Mouse (Mus musculus) heart, adult 2 months (tissue): ENCODE data around the gene Pappa.

ENCODE experiments used
- CTCF ChIP-seq: fragments of 200-600 bp; IDR thresholded peaks from 2 replicates; pipeline ENCODE4 v1.8.1; 2022; ENCODE audit warnings: antibody characterized with exemption, mild to moderate bottlenecking, moderate library complexity
- EP300 ChIP-seq: fragments of 200-500 bp; IDR thresholded peaks from 2 replicates; pipeline ENCODE4 v1.6.1; 2011; ENCODE audit warnings: low read depth, low read length, control low read depth; ENCODE audit not compliant: insufficient read depth
- POLR2A ChIP-seq: fragments of 200-500 bp; IDR thresholded peaks from 2 replicates; pipeline ENCODE4 v1.6.1; 2011; ENCODE audit warnings: mild to moderate bottlenecking, low read depth, low read length, control low read depth; ENCODE audit not compliant: insufficient read depth

DNA sequence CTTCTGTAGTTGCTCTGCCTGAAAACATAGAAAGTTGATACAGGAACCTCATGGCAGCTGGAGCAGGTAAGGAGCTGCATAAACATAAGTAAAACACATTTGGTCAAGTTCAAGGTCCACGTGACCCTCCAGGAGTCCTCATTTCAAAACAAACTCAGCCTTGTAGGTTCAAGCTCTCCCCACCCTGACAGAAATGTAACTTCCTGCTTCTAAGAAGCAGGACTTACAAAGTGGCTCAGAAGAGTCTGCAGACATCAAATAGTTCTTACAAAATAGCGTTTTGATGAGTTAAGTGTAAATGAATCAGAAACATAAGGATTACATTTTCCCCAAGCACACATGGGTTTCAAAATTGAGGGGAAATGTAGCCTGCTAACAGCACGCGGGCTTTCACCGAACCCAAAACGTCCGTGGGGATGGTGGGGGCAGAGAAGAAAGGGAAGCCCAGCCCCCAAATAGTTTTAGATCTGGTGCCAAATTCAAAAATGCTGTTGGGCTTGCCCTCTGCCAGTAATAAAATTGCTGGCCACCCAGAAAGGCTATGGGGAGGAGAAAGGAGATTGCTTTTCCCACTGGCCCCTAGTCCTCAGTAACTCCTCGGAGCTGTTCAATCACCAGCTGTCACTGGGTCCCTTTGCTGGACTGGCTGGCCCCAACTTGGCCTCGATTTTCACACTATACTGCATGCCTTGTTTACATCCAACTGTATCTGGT lies 93.8 kb downstream of the Pappa start:
- TF ChIP-seq EP300 (no peak), CTCF (no peak), POLR2A (no peak)
